Mouse (Mus musculus) thymus, postnatal 4 days (tissue): ENCODE results near the gene Dscam.
A peak's percentile ranks its signal among the peaks of the same experiment; 100 is the strongest.

Experiments used
- DNase-seq: peaks from one replicate; pipeline ENCODE4 v3.0.0; 2021

The Dscam gene

GRCm38 (mm10) chr16:96852383-96852782 is 318.2 kb downstream of the Dscam start:
- DNase-seq: peak; percentile 12

- DNase-seq: no peak
Observed at GRCm38 (mm10) chr16:96848916-96849315, 321.6 kb downstream of the Dscam start.

- no peak for DNase-seq
Observed at GRCm38 (mm10) chr16:96846585-96846984, 324.0 kb downstream of the Dscam start.

GRCm38 (mm10) chr16:96846113-96846512 is 324.4 kb downstream of the Dscam start:
- no peak for DNase-seq

GRCm38 (mm10) chr16:96845475-96846098 is 325.0 kb downstream of the Dscam start:
- no peak for DNase-seq

GRCm38 (mm10) chr16:96843691-96844400 is 326.7 kb downstream of the Dscam start:
- DNase-seq: no peak

GRCm38 (mm10) chr16:96842829-96843360 is 327.7 kb downstream of the Dscam start:
- DNase-seq: no peak

GRCm38 (mm10) chr16:96819649-96820048 is 350.9 kb downstream of the Dscam start:
- peak; percentile 73 for DNase-seq

- no peak for DNase-seq
Observed at GRCm38 (mm10) chr16:96806298-96806697, 364.3 kb downstream of the Dscam start.

GRCm38 (mm10) chr16:96802636-96803035 is 367.9 kb downstream of the Dscam start:
- no peak for DNase-seq

- no peak for DNase-seq
Observed at GRCm38 (mm10) chr16:96801650-96802237, 368.8 kb downstream of the Dscam start.

GRCm38 (mm10) chr16:96795431-96795830 is 375.1 kb downstream of the Dscam start:
- peak; percentile 7 for DNase-seq

- DNase-seq: no peak
Observed at GRCm38 (mm10) chr16:96791307-96791706, 379.2 kb downstream of the Dscam start.

GRCm38 (mm10) chr16:96788286-96788685 is 382.3 kb downstream of the Dscam start:
- no peak for DNase-seq

- no peak for DNase-seq
Observed at GRCm38 (mm10) chr16:96779021-96779420, 391.5 kb downstream of the Dscam start.

- DNase-seq: no peak
Observed at GRCm38 (mm10) chr16:96774245-96774644, 396.3 kb downstream of the Dscam start.

- no peak for DNase-seq
Observed at GRCm38 (mm10) chr16:96767985-96768384, 402.6 kb downstream of the Dscam start.

GRCm38 (mm10) chr16:96767508-96767907 is 403.0 kb downstream of the Dscam start:
- no peak for DNase-seq

- DNase-seq: no peak
Observed at GRCm38 (mm10) chr16:96761225-96761624, 409.3 kb downstream of the Dscam start.

GRCm38 (mm10) chr16:96759081-96759603 is 411.4 kb downstream of the Dscam start:
- DNase-seq: no peak

GRCm38 (mm10) chr16:96758381-96758780 is 412.2 kb downstream of the Dscam start:
- DNase-seq: no peak

- no peak for DNase-seq
Observed at GRCm38 (mm10) chr16:96757588-96758313, 412.8 kb downstream of the Dscam start.

GRCm38 (mm10) chr16:96756994-96757393 is 413.6 kb downstream of the Dscam start:
- no peak for DNase-seq
